Mouse (Mus musculus) CH12.LX (cell line): ENCODE measurements around the gene Fhdc1. TPM values are rescaled to one million over a fixed set of nuclear protein-coding genes. Genes with fewer than 3 reads are reported as not detected.

Experiments
- DNase-seq: peaks from one replicate; pipeline ENCODE4 v3.0.0-alpha.2; 2013; ENCODE audit errors: extremely low read depth
- H3K27ac ChIP-seq: 2 replicates; pipeline ENCODE4 v1.5.1; 2012; ENCODE audit warnings: low read depth, mild to moderate bottlenecking, control low read depth, moderate library complexity; ENCODE audit not compliant: insufficient read depth
- H3K27me3 ChIP-seq: replicated peaks from 2 replicates; pipeline ENCODE3; 2012; ENCODE audit warnings: inconsistent platforms
- H3K36me3 ChIP-seq, 2 experiments: replicated peaks in 1 of 2; 2 replicates each; pipeline versions ENCODE3 to v1.6.1; 2012; ENCODE audit warnings: inconsistent platforms in 1 of 2, low read length in 1 of 2, mild to moderate bottlenecking in 1 of 2, mixed read lengths in 1 of 2, moderate library complexity in 1 of 2; ENCODE audit not compliant: control insufficient read depth in 1 of 2, insufficient read depth in 1 of 2
- H3K4me1 ChIP-seq, 2 experiments: 2 replicates each; pipeline ENCODE4 v1.6.1; 2012; ENCODE audit warnings: inconsistent platforms in 1 of 2, moderate library complexity in 1 of 2; ENCODE audit not compliant: insufficient read depth in 2 of 2, control insufficient read depth in 1 of 2
- H3K4me2 ChIP-seq: 2 replicates; pipeline ENCODE4 v1.6.1; 2012; ENCODE audit warnings: low read depth, mild to moderate bottlenecking, control low read depth; ENCODE audit not compliant: poor library complexity, insufficient read depth, severe bottlenecking
- H3K4me3 ChIP-seq, 3 experiments: fragments of 150-350 bp in 1 of 3; sonication (generic) in 1 of 3; replicated peaks in 1 of 3; 2 replicates each; pipeline versions ENCODE3 to v1.5.1; 2011 to 2012; ENCODE audit warnings: low read depth in 2 of 3, low read length in 2 of 3, mild to moderate bottlenecking in 2 of 3, moderate library complexity in 2 of 3, control low read depth in 1 of 3, improper control_type of control experiment in 1 of 3, inconsistent platforms in 1 of 3, mixed read lengths in 1 of 3; ENCODE audit not compliant: poor library complexity in 1 of 3
- H3K79me2 ChIP-seq: replicated peaks from 2 replicates; pipeline ENCODE4 v1.6.1; 2012; ENCODE audit warnings: mild to moderate bottlenecking, moderate library complexity; ENCODE audit not compliant: control insufficient read depth, poor library complexity, insufficient read depth, severe bottlenecking; ENCODE audit errors: extremely low read depth
- H3K9ac ChIP-seq: 2 replicates; pipeline ENCODE4 v1.6.1; 2012; ENCODE audit warnings: low read depth, mild to moderate bottlenecking, control low read depth, moderate library complexity; ENCODE audit not compliant: insufficient read depth
- H3K9me3 ChIP-seq: replicated peaks from 2 replicates; pipeline ENCODE3; 2012; ENCODE audit warnings: low read length, inconsistent platforms, mixed read lengths
- BHLHE40 ChIP-seq: IDR thresholded peaks from 2 replicates; pipeline ENCODE4 v1.6.1; 2011; ENCODE audit warnings: mild to moderate bottlenecking, low read depth, low read length, improper control_type of control experiment
- CHD1 ChIP-seq: IDR thresholded peaks from 2 replicates; pipeline ENCODE4 v1.6.1; 2012; ENCODE audit warnings: low read depth, low read length, improper control_type of control experiment, inconsistent platforms
- E2F4 ChIP-seq: IDR thresholded peaks from 2 replicates; pipeline ENCODE4 v1.6.1; 2011; ENCODE audit warnings: low read depth, low read length, improper control_type of control experiment; ENCODE audit not compliant: insufficient replicate concordance
- ELF1 ChIP-seq: IDR thresholded peaks from 2 replicates; pipeline ENCODE4 v1.6.1; 2014; ENCODE audit warnings: low read depth, mild to moderate bottlenecking, inconsistent platforms, low read length, improper control_type of control experiment
- ETS1 ChIP-seq: conservative IDR thresholded peaks from 2 replicates; pipeline ENCODE4 v1.6.1; 2012; ENCODE audit warnings: low read depth, mild to moderate bottlenecking, inconsistent platforms, low read length, improper control_type of control experiment, moderate library complexity
- GABPA ChIP-seq: IDR thresholded peaks from 2 replicates; pipeline ENCODE4 v1.6.1; 2012; ENCODE audit warnings: low read depth, low read length, improper control_type of control experiment, inconsistent platforms; ENCODE audit not compliant: insufficient replicate concordance
- IRF4 ChIP-seq: IDR thresholded peaks from 2 replicates; pipeline ENCODE4 v1.6.1; 2014; ENCODE audit warnings: low read depth, mild to moderate bottlenecking, inconsistent platforms, low read length, improper control_type of control experiment
- JUN ChIP-seq: IDR thresholded peaks from 2 replicates; pipeline ENCODE4 v1.6.1; 2011; ENCODE audit warnings: low read depth, mild to moderate bottlenecking, low read length, improper control_type of control experiment, moderate library complexity; ENCODE audit not compliant: insufficient read depth
- JUND ChIP-seq: conservative IDR thresholded peaks from 2 replicates; pipeline ENCODE4 v1.6.1; 2011; ENCODE audit warnings: low read depth, low read length, improper control_type of control experiment
- KAT2A ChIP-seq: IDR thresholded peaks from 2 replicates; pipeline ENCODE4 v1.6.1; 2012; ENCODE audit warnings: low read length, improper control_type of control experiment, inconsistent platforms; ENCODE audit not compliant: insufficient replicate concordance
- MAFK ChIP-seq: IDR thresholded peaks from 2 replicates; pipeline ENCODE4 v1.6.1; 2011; ENCODE audit warnings: low read length, improper control_type of control experiment; ENCODE audit not compliant: insufficient replicate concordance
- MAX ChIP-seq: IDR thresholded peaks from 2 replicates; pipeline ENCODE4 v1.6.1; 2011; ENCODE audit warnings: low read length, improper control_type of control experiment
- MEF2A ChIP-seq: IDR thresholded peaks from 2 replicates; pipeline ENCODE4 v1.6.1; 2014; ENCODE audit warnings: low read depth, mild to moderate bottlenecking, inconsistent platforms, low read length, improper control_type of control experiment, borderline replicate concordance
- MXI1 ChIP-seq: IDR thresholded peaks from 2 replicates; pipeline ENCODE4 v1.6.1; 2011; ENCODE audit warnings: mild to moderate bottlenecking, low read depth, low read length, improper control_type of control experiment
- MYC ChIP-seq: IDR thresholded peaks from 2 replicates; pipeline ENCODE4 v1.6.1; 2011; ENCODE audit warnings: low read depth, mild to moderate bottlenecking, improper control_type of control experiment, low read length
- NELFE ChIP-seq: IDR thresholded peaks from 2 replicates; pipeline ENCODE4 v1.6.1; 2011; ENCODE audit warnings: low read depth, low read length, improper control_type of control experiment
- PAX5 ChIP-seq: IDR thresholded peaks from 2 replicates; pipeline ENCODE4 v1.6.1; 2012; ENCODE audit warnings: low read length, inconsistent platforms, mixed read lengths
- POLR2A ChIP-seq: IDR thresholded peaks from 2 replicates; pipeline ENCODE4 v1.6.1; 2011; ENCODE audit warnings: low read depth, mild to moderate bottlenecking, improper control_type of control experiment, low read length
- POLR2AphosphoS2 ChIP-seq: IDR thresholded peaks from 2 replicates; pipeline ENCODE4 v1.6.1; 2011; ENCODE audit warnings: low read depth, low read length, improper control_type of control experiment
- RAD21 ChIP-seq: IDR thresholded peaks from 2 replicates; pipeline ENCODE4 v1.6.1; 2011; ENCODE audit warnings: low read depth, mild to moderate bottlenecking, low read length, improper control_type of control experiment, moderate library complexity
- SMC3 ChIP-seq: IDR thresholded peaks from 2 replicates; pipeline ENCODE4 v1.6.1; 2011; ENCODE audit warnings: low read depth, low read length, improper control_type of control experiment
- UBTF ChIP-seq: IDR thresholded peaks from 2 replicates; pipeline ENCODE4 v1.6.1; 2012; ENCODE audit warnings: low read depth, mild to moderate bottlenecking, inconsistent platforms, low read length, improper control_type of control experiment, moderate library complexity
- ZC3H11A ChIP-seq: IDR thresholded peaks from 2 replicates; pipeline ENCODE4 v1.6.1; 2012; ENCODE audit warnings: low read depth, mild to moderate bottlenecking, inconsistent platforms, low read length, improper control_type of control experiment
- ZKSCAN1 ChIP-seq: IDR thresholded peaks from 2 replicates; pipeline ENCODE4 v1.6.1; 2012; ENCODE audit warnings: low read depth, inconsistent platforms, low read length, improper control_type of control experiment, borderline replicate concordance
- ZMIZ1 ChIP-seq: IDR thresholded peaks from 2 replicates; pipeline ENCODE4 v1.6.1; 2012; ENCODE audit warnings: low read depth, mild to moderate bottlenecking, inconsistent platforms, low read length, improper control_type of control experiment
- dilution Hi-C: fragments of 300-500 bp; cut with MboI; formaldehyde crosslinking; loops from 2 replicates; pipeline ENCODE4 v1.14.3; 2020; ENCODE audit warnings: low sequenced_read_pairs; ENCODE audit not compliant: extremely low pct_unique_long_range_greater_than_20kb, extremely low pct_ligation_motif_present
- in situ Hi-C: fragments of 300-500 bp; cut with MboI; formaldehyde crosslinking; loops from 3 replicates; pipeline ENCODE4 v1.14.3; 2019; ENCODE audit warnings: low sequenced_read_pairs, low pct_ligation_motif_present, low pct_unique_long_range_greater_than_20kb, mixed read lengths
- polyA plus RNA-seq: library from polyadenylated mRNA; unstranded; fragments of >175 nt; gene quantifications from 2 replicates; pipeline ENCODE4 v1.2.1, GENCODE M21; 2012; ENCODE audit warnings: low read depth; ENCODE audit not compliant: insufficient read length
- total RNA-seq, 2 experiments: library from RNA; depleted of rRNA; stranded (reverse); fragments of 300-350 nt in 1 of 2; fragments of >200 nt in 1 of 2; gene quantifications; 2 replicates each; pipeline ENCODE4 v1.2.3; 2012 to 2014

The Fhdc1 gene
- total and polyA plus RNA-seq, 3 experiments = 0.08 TPM; not detected in 2

GRCm38 (mm10) chr3:84422340-84422739, 57.9 kb downstream of the Fhdc1 start:
- TF ChIP-seq CHD1 (no peak), IRF4 (no peak), MAX (no peak), BHLHE40 (no peak), MAFK (no peak), MYC (no peak), E2F4 (no peak), ZKSCAN1 (no peak), ZMIZ1 (no peak), UBTF (no peak), SMC3 (no peak)
- in situ Hi-C loops = no loop called here
- DNase-seq = no peak
- Histone ChIP-seq H3K9me3 (no peaks in the 10 kb centered on the region), H3K27me3 (no peaks in the 10 kb centered on the region), H3K4me3 (no peak overlapping the region), H3K27ac (no peak overlapping the region), H3K79me2 (no peaks in the 10 kb centered on the region), H3K4me2 (no peak overlapping the region), H3K4me1 (0 out of 4 replicates have a peak, but pooled peaks cover 0 to 5% of the 10 kb centered on the region in 2 experiments), H3K9ac (no peak overlapping the region), H3K36me3 (no peaks in the 10 kb centered on the region)
- dilution Hi-C loops = no loop called here

GRCm38 (mm10) chr3:84413868-84414267, 66.4 kb downstream of the Fhdc1 start:
- no peak for TF ChIP-seq RAD21
- no peak for TF ChIP-seq BHLHE40
- TF ChIP-seq IRF4 = no peak
- no peak for TF ChIP-seq E2F4
- no peak for TF ChIP-seq POLR2A
- TF ChIP-seq POLR2AphosphoS2 = no peak
- no peak for TF ChIP-seq CHD1
- no peak for TF ChIP-seq ETS1
- H3K79me2 ChIP-seq = no peaks in the 10 kb centered on the region
- no peak overlapping the region for H3K27ac ChIP-seq
- in situ Hi-C loops (no loop called here), dilution Hi-C loops (no loop called here)
- H3K36me3 ChIP-seq = no peaks in the 10 kb centered on the region
- peaks cover 2 to 7% of the 10 kb centered on the region in 2 experiments; a peak in 2 of 4 replicates for H3K4me1 ChIP-seq
- H3K9ac ChIP-seq = no peak overlapping the region
- H3K27me3 ChIP-seq = no peaks in the 10 kb centered on the region
- no peaks in the 10 kb centered on the region for H3K9me3 ChIP-seq
- no peak overlapping the region for H3K4me2 ChIP-seq
- no peak for DNase-seq
- H3K4me3 ChIP-seq = no peak overlapping the region

GRCm38 (mm10) chr3:84412920-84413319, 67.3 kb downstream of the Fhdc1 start:
- no peaks in the 10 kb centered on the region for H3K36me3 ChIP-seq
- no peaks in the 10 kb centered on the region for H3K9me3 ChIP-seq
- in situ Hi-C loops (no loop called here), dilution Hi-C loops (no loop called here)
- H3K4me2 ChIP-seq = no peak overlapping the region
- TF ChIP-seq ZMIZ1 (no peak), JUND (no peak), KAT2A (no peak), BHLHE40 (no peak), GABPA (no peak), NELFE (no peak), ETS1 (no peak), MXI1 (no peak), IRF4 (no peak), MEF2A (no peak), JUN (no peak), PAX5 (no peak), POLR2A (no peak), RAD21 (no peak), MAX (no peak), MAFK (no peak), ZC3H11A (no peak), ELF1 (no peak)
- H3K79me2 ChIP-seq = no peaks in the 10 kb centered on the region
- H3K9ac ChIP-seq = no peak overlapping the region
- no peaks in the 10 kb centered on the region for H3K27me3 ChIP-seq
- DNase-seq = no peak
- H3K4me3 ChIP-seq = no peak overlapping the region
- H3K4me1 ChIP-seq = peaks cover 2 to 11% of the 10 kb centered on the region in 2 experiments; a peak in 2 of 4 replicates
- H3K27ac ChIP-seq = no peak overlapping the region
